Mouse (Mus musculus): ENCODE measurements around the gene Cpsf2. TPM values are rescaled to one million over a fixed set of nuclear protein-coding genes. Genes with fewer than 3 reads are reported as not detected.

Cpsf2 gene
- total and polyA plus RNA-seq, 3 experiments = 32.7 to 42.0 (median 34.6) TPM

- in situ Hi-C loops (cut with MboI; ENCODE audit: low pct_ligation_motif_present, low pct_unique_long_range_greater_than_20kb, low sequenced_read_pairs) = no loop called here
- Histone ChIP-seq H3K79me2 (replicated peaks; ENCODE audit: control insufficient read depth, extremely low read depth, insufficient read depth, poor library complexity, severe bottlenecking) (no peaks in the 10 kb centered on the region), H3K9me3 (replicated peaks; ENCODE audit: low read length) (no peaks in the 10 kb centered on the region), H3K27ac (ENCODE audit: insufficient read depth, low read depth) (no peak overlapping the region), H3K4me3 (replicated peaks in 1 of 3; ENCODE audit: low read depth in 2 of 3, low read length in 2 of 3, poor library complexity in 1 of 3) (no peak overlapping the region), H3K27me3 (replicated peaks) (no peaks in the 10 kb centered on the region), H3K36me3 (replicated peaks in 1 of 2; ENCODE audit: control insufficient read depth in 1 of 2, insufficient read depth in 1 of 2, low read length in 1 of 2) (peaks cover 42 to 85% of the 10 kb centered on the region in 2 experiments), H3K4me1 (ENCODE audit: control insufficient read depth in 1 of 2, insufficient read depth in 2 of 2) (no peaks in the 10 kb centered on the region), H3K4me2 (ENCODE audit: insufficient read depth, low read depth, poor library complexity, severe bottlenecking) (no peak overlapping the region), H3K9ac (ENCODE audit: insufficient read depth, low read depth) (no peak overlapping the region)
- no peak for DNase-seq (ENCODE audit: extremely low read depth)
- dilution Hi-C loops (cut with MboI; ENCODE audit: extremely low pct_ligation_motif_present, extremely low pct_unique_long_range_greater_than_20kb, low sequenced_read_pairs) = no loop called here
- TF ChIP-seq BHLHE40 (IDR thresholded peaks at IDR 0.05; ENCODE audit: low read depth, low read length) (no peak), JUND (conservative IDR thresholded peaks at IDR 0.05; ENCODE audit: low read depth, low read length) (no peak), POLR2A (IDR thresholded peaks at IDR 0.05; ENCODE audit: low read depth, low read length) (no peak), NELFE (IDR thresholded peaks at IDR 0.05; ENCODE audit: low read depth, low read length) (no peak), MAFK (IDR thresholded peaks at IDR 0.05; ENCODE audit: insufficient replicate concordance, low read length) (no peak), ZC3H11A (IDR thresholded peaks at IDR 0.05; ENCODE audit: low read depth, low read length) (no peak), MAX (IDR thresholded peaks at IDR 0.05; ENCODE audit: low read length) (no peak), SIN3A (IDR thresholded peaks at IDR 0.05; ENCODE audit: low read length) (no peak), TCF12 (IDR thresholded peaks at IDR 0.05; ENCODE audit: low read depth, low read length) (no peak), HCFC1 (IDR thresholded peaks at IDR 0.05; ENCODE audit: low read depth, low read length) (no peak), MXI1 (IDR thresholded peaks at IDR 0.05; ENCODE audit: low read depth, low read length) (no peak), EP300 (IDR thresholded peaks at IDR 0.05; ENCODE audit: low read length) (no peak), USF2 (conservative IDR thresholded peaks at IDR 0.05; ENCODE audit: low read depth, low read length) (no peak), MYC (IDR thresholded peaks at IDR 0.05; ENCODE audit: low read depth, low read length) (no peak), ELF1 (IDR thresholded peaks at IDR 0.05; ENCODE audit: low read depth, low read length) (no peak), PAX5 (IDR thresholded peaks at IDR 0.05; ENCODE audit: low read length) (no peak), IRF4 (IDR thresholded peaks at IDR 0.05; ENCODE audit: low read depth, low read length) (no peak), TBP (conservative IDR thresholded peaks at IDR 0.05; ENCODE audit: low read depth, low read length) (no peak), JUN (IDR thresholded peaks at IDR 0.05; ENCODE audit: insufficient read depth, low read depth, low read length) (no peak)
These were observed 47.4 kb upstream of the Cpsf2 start for GRCm38 (mm10) chr12:101928423-101928822.

DNA sequence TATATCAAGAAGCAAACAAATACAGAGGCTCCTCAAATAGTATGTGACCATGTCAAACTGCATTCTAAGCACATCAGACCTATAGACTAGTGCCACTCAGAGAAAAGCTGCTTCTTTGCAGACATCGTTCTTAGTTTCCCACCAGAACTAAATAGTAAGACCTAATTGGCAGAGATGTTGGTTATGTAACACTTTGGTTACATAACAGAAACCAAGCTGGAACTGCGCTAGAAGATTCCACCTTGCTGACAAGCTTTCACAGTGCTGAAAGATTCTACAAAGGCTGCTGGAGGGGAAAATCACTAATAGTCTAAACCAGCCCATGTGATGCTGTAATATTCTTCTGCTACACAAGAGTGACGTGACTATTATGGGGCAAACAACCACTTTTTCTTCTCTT is 40.6 kb upstream of the Cpsf2 start:
- Histone ChIP-seq H3K9me3 (replicated peaks; ENCODE audit: low read length) (no peaks in the 10 kb centered on the region), H3K27me3 (replicated peaks) (no peaks in the 10 kb centered on the region), H3K4me3 (replicated peaks in 1 of 3; ENCODE audit: low read depth in 2 of 3, low read length in 2 of 3, poor library complexity in 1 of 3) (no peak overlapping the region), H3K27ac (ENCODE audit: insufficient read depth, low read depth) (no peak overlapping the region), H3K79me2 (replicated peaks; ENCODE audit: control insufficient read depth, extremely low read depth, insufficient read depth, poor library complexity, severe bottlenecking) (no peaks in the 10 kb centered on the region), H3K9ac (ENCODE audit: insufficient read depth, low read depth) (no peak overlapping the region), H3K36me3 (replicated peaks in 1 of 2; ENCODE audit: control insufficient read depth in 1 of 2, insufficient read depth in 1 of 2, low read length in 1 of 2) (peaks cover 43 to 83% of the 10 kb centered on the region in 2 experiments), H3K4me2 (ENCODE audit: insufficient read depth, low read depth, poor library complexity, severe bottlenecking) (no peak overlapping the region), H3K4me1 (ENCODE audit: control insufficient read depth in 1 of 2, insufficient read depth in 2 of 2) (no peaks in the 10 kb centered on the region)
- no peak for DNase-seq (ENCODE audit: extremely low read depth)
- in situ Hi-C loops (cut with MboI; ENCODE audit: low pct_ligation_motif_present, low pct_unique_long_range_greater_than_20kb, low sequenced_read_pairs) = no loop called here
- TF ChIP-seq GABPA (IDR thresholded peaks at IDR 0.05; ENCODE audit: insufficient replicate concordance, low read depth, low read length) = no peak
- no peak for TF ChIP-seq ZKSCAN1 (IDR thresholded peaks at IDR 0.05; ENCODE audit: borderline replicate concordance, low read depth, low read length)
- no peak for TF ChIP-seq RAD21 (IDR thresholded peaks at IDR 0.05; ENCODE audit: low read depth, low read length)
- no peak for TF ChIP-seq HCFC1 (IDR thresholded peaks at IDR 0.05; ENCODE audit: low read depth, low read length)
- no peak for TF ChIP-seq ELF1 (IDR thresholded peaks at IDR 0.05; ENCODE audit: low read depth, low read length)
- TF ChIP-seq MXI1 (IDR thresholded peaks at IDR 0.05; ENCODE audit: low read depth, low read length) = no peak
- TF ChIP-seq RCOR1 (conservative IDR thresholded peaks at IDR 0.05; ENCODE audit: low read depth, low read length) = no peak
- TF ChIP-seq TCF12 (IDR thresholded peaks at IDR 0.05; ENCODE audit: low read depth, low read length) = no peak
- TF ChIP-seq UBTF (IDR thresholded peaks at IDR 0.05; ENCODE audit: low read depth, low read length) = no peak
- no peak for TF ChIP-seq NRF1 (IDR thresholded peaks at IDR 0.05; ENCODE audit: low read depth, low read length)
- no peak for TF ChIP-seq NELFE (IDR thresholded peaks at IDR 0.05; ENCODE audit: low read depth, low read length)
- no peak for TF ChIP-seq MAZ (IDR thresholded peaks at IDR 0.05; ENCODE audit: low read depth, low read length)
- no peak for TF ChIP-seq POLR2A (IDR thresholded peaks at IDR 0.05; ENCODE audit: low read depth, low read length)
- TF ChIP-seq E2F4 (IDR thresholded peaks at IDR 0.05; ENCODE audit: insufficient replicate concordance, low read depth, low read length) = no peak
- no peak for TF ChIP-seq JUND (conservative IDR thresholded peaks at IDR 0.05; ENCODE audit: low read depth, low read length)
- no peak for TF ChIP-seq IRF4 (IDR thresholded peaks at IDR 0.05; ENCODE audit: low read depth, low read length)
- no peak for TF ChIP-seq ZNF384 (IDR thresholded peaks at IDR 0.05; ENCODE audit: low read depth, low read length)
- no peak for TF ChIP-seq TBP (conservative IDR thresholded peaks at IDR 0.05; ENCODE audit: low read depth, low read length)
- dilution Hi-C loops (cut with MboI; ENCODE audit: extremely low pct_ligation_motif_present, extremely low pct_unique_long_range_greater_than_20kb, low sequenced_read_pairs) = no loop called here
